Comparison of ENCODE assay signal across 38 mouse cellular contexts in the genomic region with DNA sequence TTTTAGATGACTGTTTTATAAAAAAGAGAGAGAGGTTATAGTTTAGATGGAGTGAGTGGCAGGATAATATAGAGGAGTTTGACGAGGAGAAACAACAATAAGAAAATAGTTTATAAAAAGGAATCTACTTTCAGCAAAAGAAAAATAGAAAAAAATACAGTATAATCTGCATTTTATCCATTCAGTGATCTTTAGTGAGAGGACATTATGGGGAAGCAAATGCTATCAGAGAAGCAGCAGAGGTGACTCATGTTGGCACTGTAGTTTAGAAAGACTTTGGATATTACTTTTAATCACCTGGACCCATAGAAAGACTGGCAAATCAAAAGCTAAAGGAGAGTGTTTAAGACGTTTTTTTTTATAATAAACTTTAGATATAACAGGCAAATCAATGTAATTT. TPM values are rescaled to one million over a fixed set of nuclear protein-coding genes. Genes with fewer than 3 reads are reported as not detected.
"Had no signal": no experiment of that assay in that cellular context is flagged by ENCODE, and none has a peak within 500 bp of the region (broad histone marks: within the 10 kb centered on the region; RNA-seq: fewer than 3 reads in every experiment).

No protein-coding gene starts in this region.

- H3K4me1 ChIP-seq: embryonic facial prominence, embryonic 10.5 days; embryonic facial prominence, embryonic 12.5 days; embryonic facial prominence, embryonic 13.5 days; embryonic facial prominence, embryonic 15.5 days; forebrain, embryonic 10.5 days; forebrain, embryonic 12.5 days; forebrain, embryonic 13.5 days; forebrain, embryonic 15.5 days had no signal

- H3K27ac ChIP-seq: embryonic facial prominence, embryonic 10.5 days; embryonic facial prominence, embryonic 12.5 days; embryonic facial prominence, embryonic 13.5 days; embryonic facial prominence, embryonic 15.5 days; forebrain, embryonic 10.5 days; forebrain, embryonic 12.5 days; forebrain, embryonic 13.5 days; forebrain, embryonic 15.5 days; gastrocnemius, adult 2 months; heart, adult 2 months had no signal

- H3K36me3 ChIP-seq: embryonic facial prominence, embryonic 10.5 days; embryonic facial prominence, embryonic 12.5 days; embryonic facial prominence, embryonic 13.5 days; embryonic facial prominence, embryonic 15.5 days; forebrain, embryonic 10.5 days; forebrain, embryonic 12.5 days; forebrain, embryonic 15.5 days had no signal

- H3K27me3 ChIP-seq: embryonic facial prominence, embryonic 12.5 days; embryonic facial prominence, embryonic 13.5 days; embryonic facial prominence, embryonic 15.5 days; forebrain, embryonic 12.5 days; forebrain, embryonic 13.5 days; forebrain, embryonic 15.5 days had no signal

- DNase-seq: cerebellum, adult 9-10 months; cerebellum, adult 9-11 months; cerebellum, postnatal 10 days; cerebellum, postnatal 14 days; cerebellum, postnatal 25 days; cerebellum, postnatal 36 days; embryo, embryonic 11 days; forebrain, postnatal 0 days; gastrocnemius, adult 2 months; gastrocnemius, postnatal 10 days; gastrocnemius, postnatal 14 days; gastrocnemius, postnatal 25 days; gastrocnemius, postnatal 36 days; heart, adult 11 months; heart, adult 18-20 months; heart, adult 2 months had no signal

- H3K9ac ChIP-seq: embryonic facial prominence, embryonic 12.5 days; embryonic facial prominence, embryonic 13.5 days; embryonic facial prominence, embryonic 15.5 days; forebrain, embryonic 12.5 days; forebrain, embryonic 13.5 days; forebrain, embryonic 15.5 days; forebrain, postnatal 0 days had no signal

- H3K9me3 ChIP-seq: embryonic facial prominence, embryonic 10.5 days; embryonic facial prominence, embryonic 12.5 days; embryonic facial prominence, embryonic 13.5 days; embryonic facial prominence, embryonic 15.5 days; forebrain, embryonic 10.5 days; forebrain, embryonic 12.5 days; forebrain, embryonic 13.5 days; forebrain, embryonic 15.5 days had no signal

- H3K4me3 ChIP-seq: embryonic facial prominence, embryonic 10.5 days; embryonic facial prominence, embryonic 12.5 days; embryonic facial prominence, embryonic 13.5 days; embryonic facial prominence, embryonic 15.5 days; erythroblast, embryonic 14.5 days; forebrain, embryonic 10.5 days; forebrain, embryonic 12.5 days; forebrain, embryonic 13.5 days; forebrain, embryonic 15.5 days; gastrocnemius, adult 2 months; heart, adult 2 months had no signal

RNA-seq across cellular contexts. Expression of a gene that starts 17.0 kb away (rescaled TPM):
- total RNA-seq: common myeloid progenitor, adult 5-6 weeks; forebrain, postnatal 0 days; gastrocnemius, adult 18-20 months; gastrocnemius, adult 2 months; gastrocnemius, adult 8-10 months; gastrocnemius, postnatal 10 days; gastrocnemius, postnatal 14 days; gastrocnemius, postnatal 25 days; gastrocnemius, postnatal 36 days; gastrocnemius, postnatal 4 days; granulocyte monocyte progenitor cell, adult 5-6 weeks; heart, adult 18-20 months; heart, adult 2 months; heart, adult 8-10 months had no signal
- polyA plus RNA-seq: cortical plate, adult 2 months; embryonic facial prominence, embryonic 10.5 days; embryonic facial prominence, embryonic 11.5 days; embryonic facial prominence, embryonic 12.5 days; embryonic facial prominence, embryonic 13.5 days; embryonic facial prominence, embryonic 14.5 days; embryonic facial prominence, embryonic 15.5 days; erythroblast, embryonic 14.5 days; forebrain, embryonic 10.5 days; forebrain, embryonic 11.5 days; forebrain, embryonic 12.5 days; forebrain, embryonic 13.5 days; forebrain, embryonic 14.5 days; forebrain, embryonic 15.5 days; forebrain, embryonic 16.5 days; forebrain, postnatal 0 days; frontal cortex, adult 2 months; heart, adult 2 months had no signal
